ENCODE assay signal across 10 mouse cellular contexts in the genomic region with DNA sequence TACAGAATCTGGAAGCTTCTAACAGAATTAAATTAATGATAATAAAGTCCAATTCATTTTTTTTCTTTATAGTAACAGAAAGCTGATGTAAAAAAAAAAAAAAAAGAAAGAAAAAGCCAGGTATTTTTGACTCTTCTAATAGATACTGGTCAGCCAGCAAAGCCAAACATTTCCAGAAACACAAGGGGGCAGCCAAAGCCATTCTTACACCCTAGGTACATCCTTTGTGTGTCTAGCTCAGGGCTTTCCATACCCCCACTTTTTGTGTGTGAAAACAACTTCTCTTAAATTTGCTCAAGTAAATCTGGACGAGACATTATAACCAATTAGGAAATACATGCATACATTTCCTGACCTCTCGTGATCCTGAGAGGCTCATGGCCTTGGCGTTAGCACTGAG. TPM values are rescaled to one million over a fixed set of nuclear protein-coding genes. Genes with fewer than 3 reads are reported as not detected.
DNase-seq lines count a peak whose midpoint lies in the region; ATAC-seq and TF ChIP-seq lines count a peak whose summit lies in the region.
"Had no signal": no experiment of that assay in that cellular context is flagged by ENCODE, and none has a peak within 500 bp of the region (broad histone marks: within the 10 kb centered on the region; RNA-seq: fewer than 3 reads in every experiment).

No protein-coding gene starts in this region.

- TF ChIP-seq CTCF in Patski (IDR thresholded peaks at IDR 0.05): peak; percentile 42

- H3K27me3 ChIP-seq in heart, embryonic 11.5 days (ENCODE audit: control insufficient read depth, insufficient read depth, low read length): no peaks in the 10 kb centered on the region
- no peaks in the 10 kb centered on the region for H3K27me3 ChIP-seq in midbrain, embryonic 14.5 days (ENCODE audit: control insufficient read depth, insufficient read depth, low read length)
- no peaks in the 10 kb centered on the region for H3K27me3 ChIP-seq in midbrain, embryonic 16.5 days (ENCODE audit: control insufficient read depth, insufficient read depth, low read depth, low read length)
- H3K27me3 ChIP-seq in Patski: no peaks in the 10 kb centered on the region

- no peaks in the 10 kb centered on the region for H3K9me3 ChIP-seq in heart, embryonic 11.5 days (replicated peaks; ENCODE audit: control insufficient read depth, low read length)
- H3K9me3 ChIP-seq in midbrain, embryonic 14.5 days (ENCODE audit: control insufficient read depth, low read length): no peaks in the 10 kb centered on the region
- H3K9me3 ChIP-seq in midbrain, embryonic 16.5 days (replicated peaks; ENCODE audit: control insufficient read depth, low read length, poor library complexity, severe bottlenecking): no peaks in the 10 kb centered on the region

- intact Hi-C loops in heart, postnatal 10 days (cut with DNase I): loop anchor here (5.0 kb wide), 2 partner anchors 130 to 175 kb away; a partner anchor contains a TSS

- DNase-seq in heart, postnatal 10 days: peak; percentile 35 to 45
- peak; percentile 37 for DNase-seq in midbrain, embryonic 14.5 days
- DNase-seq in Patski (ENCODE audit: low read depth, low spot score): no peak
- peak; percentile 47 for DNase-seq in lung, postnatal 36 days
- no peak for DNase-seq in ovary, postnatal 14 days (ENCODE audit: low spot score)
- DNase-seq: cerebellum, adult 11 months had no signal

- H3K9ac ChIP-seq in heart, embryonic 11.5 days (ENCODE audit: low read depth, low read length): no peak overlapping the region
- no peak overlapping the region for H3K9ac ChIP-seq in midbrain, embryonic 14.5 days (replicated peaks; ENCODE audit: low read length)
- no peak overlapping the region for H3K9ac ChIP-seq in midbrain, embryonic 16.5 days (ENCODE audit: low read depth, low read length)

- 76% methylated on average over 3 of the region's 3 CpGs for WGBS in heart, embryonic 11.5 days (ENCODE audit: insufficient replicate concordance)
- 89% methylated on average over 3 of the region's 3 CpGs for WGBS in midbrain, embryonic 14.5 days
- 93% methylated on average over 3 of the region's 3 CpGs for WGBS in midbrain, embryonic 16.5 days

- CTCF ChIA-PET in Patski (lab: Charles Lee): interaction anchor here (1.0 to 1.9 kb wide), 2 partner anchors 85 to 171 kb away, joined by 3 to 4 read pairs; no protein-coding TSS in a partner anchor

- no peak overlapping the region for H3K4me3 ChIP-seq in heart, embryonic 11.5 days (ENCODE audit: low read depth, low read length)
- no peak overlapping the region for H3K4me3 ChIP-seq in midbrain, embryonic 14.5 days (replicated peaks; ENCODE audit: low read depth, low read length)
- H3K4me3 ChIP-seq in midbrain, embryonic 16.5 days (ENCODE audit: low read depth, low read length): no peak overlapping the region

- POLR2A ChIA-PET in Patski (lab: Charles Lee): no interaction called here

- peaks cover 1% of the 10 kb centered on the region for H3K4me1 ChIP-seq in heart, embryonic 11.5 days (ENCODE audit: control insufficient read depth, insufficient read depth, low read length)
- H3K4me1 ChIP-seq in midbrain, embryonic 14.5 days (ENCODE audit: control insufficient read depth, insufficient read depth, low read length): no peaks in the 10 kb centered on the region
- H3K4me1 ChIP-seq in midbrain, embryonic 16.5 days (ENCODE audit: control insufficient read depth, insufficient read depth, low read length): no peaks in the 10 kb centered on the region

- no peak for ATAC-seq in heart, embryonic 11.5 days (replicated peaks; ENCODE audit: insufficient number of reproducible peaks, low FRiP score, low TSS enrichment)
- no peak for ATAC-seq in midbrain, embryonic 14.5 days (ENCODE audit: low FRiP score, low TSS enrichment)
- ATAC-seq in midbrain, embryonic 16.5 days: no peak; the same call in 1 of the 2 replicates
- ATAC-seq in Patski: no peak

- H3K4me2 ChIP-seq in heart, embryonic 11.5 days: no peak overlapping the region
- H3K4me2 ChIP-seq in midbrain, embryonic 14.5 days (ENCODE audit: low read length): no peak overlapping the region
- no peak overlapping the region for H3K4me2 ChIP-seq in midbrain, embryonic 16.5 days (ENCODE audit: low read length)
- H3K4me2 ChIP-seq: liver, embryonic 11.5 days had no signal

- no peaks in the 10 kb centered on the region; the same call in 1 of the 2 replicates for H3K36me3 ChIP-seq in heart, embryonic 11.5 days (ENCODE audit: control insufficient read depth, insufficient read depth, low read length)
- H3K36me3 ChIP-seq in midbrain, embryonic 14.5 days (ENCODE audit: control insufficient read depth, insufficient read depth, low read length): no peaks in the 10 kb centered on the region
- no peaks in the 10 kb centered on the region for H3K36me3 ChIP-seq in midbrain, embryonic 16.5 days (ENCODE audit: control insufficient read depth, insufficient read depth, low read length)

- no peak overlapping the region for H3K27ac ChIP-seq in heart, embryonic 11.5 days (ENCODE audit: low read depth, low read length)
- H3K27ac ChIP-seq in midbrain, embryonic 14.5 days (replicated peaks; ENCODE audit: low read depth, low read length): no peak overlapping the region
- H3K27ac ChIP-seq in midbrain, embryonic 16.5 days (ENCODE audit: low read length): no peak overlapping the region

- in situ Hi-C loops in Patski (cut with MboI; ENCODE audit: low pct_unique_long_range_greater_than_20kb): no loop called here

RNA-seq across cellular contexts. Expression of a gene that starts 24.0 kb away (rescaled TPM):
- total RNA-seq in heart, postnatal 10 days (2021): under 1 TPM in 1 of 2 experiments, not detected in 1; 0.40 TPM
- polyA plus RNA-seq in heart, embryonic 11.5 days (2014; fragmentation: Nextera tagmentation; extraction: Ambion mirVana): 0.29 and 0.68 TPM in 2 replicates
- polyA plus RNA-seq in midbrain, embryonic 14.5 days (2014; fragmentation: Nextera tagmentation; extraction: Ambion mirVana): 0.27 and 1.0 TPM in 2 replicates
- polyA plus RNA-seq in midbrain, embryonic 16.5 days (2015; fragmentation: Nextera tagmentation; extraction: Ambion mirVana): 0.45 and 0.67 TPM in 2 replicates
- polyA plus RNA-seq in Patski (2021): not detected
- total RNA-seq: layer of hippocampus, adult 18-20 months had no signal

RNA-seq across cellular contexts. Expression of a gene that starts 55.5 kb away (rescaled TPM):
- 1 to 10 TPM in 1 of 2 experiments, under 1 TPM in 1; 0.97 to 1.1 TPM for total RNA-seq in heart, postnatal 10 days (2021)
- 0.86 and 1.2 TPM in 2 replicates for polyA plus RNA-seq in heart, embryonic 11.5 days (2014; fragmentation: Nextera tagmentation; extraction: Ambion mirVana)
- 0.18 and 0.62 TPM in 2 replicates for polyA plus RNA-seq in midbrain, embryonic 14.5 days (2014; fragmentation: Nextera tagmentation; extraction: Ambion mirVana)
- polyA plus RNA-seq in midbrain, embryonic 16.5 days (2015; fragmentation: Nextera tagmentation; extraction: Ambion mirVana): 0.69 and 0.92 TPM in 2 replicates
- polyA plus RNA-seq in Patski (2021): 0.59 TPM

RNA-seq across cellular contexts. Expression of a gene that starts 55.7 kb away (rescaled TPM):
- total RNA-seq in heart, postnatal 10 days (2021): 1 to 10 TPM; 8.6 to 10.0 TPM
- 21.3 and 23.2 TPM in 2 replicates for polyA plus RNA-seq in heart, embryonic 11.5 days (2014; fragmentation: Nextera tagmentation; extraction: Ambion mirVana)
- polyA plus RNA-seq in midbrain, embryonic 14.5 days (2014; fragmentation: Nextera tagmentation; extraction: Ambion mirVana): 3.0 and 9.4 TPM in 2 replicates
- polyA plus RNA-seq in midbrain, embryonic 16.5 days (2015; fragmentation: Nextera tagmentation; extraction: Ambion mirVana): 6.1 and 6.7 TPM in 2 replicates
- 6.8 TPM for polyA plus RNA-seq in Patski (2021)

Comparison
In these comparisons a context has a peak if more than half of its experiments do, and no peak if none do; other contexts are left out.
1. DNase-seq: peak in heart, postnatal 10 days (2 of 2), midbrain, embryonic 14.5 days (single experiment) and lung, postnatal 36 days (single experiment); none in Patski (single experiment) and ovary, postnatal 14 days (single experiment).